Mouse (Mus musculus): Measurements from ENCODE around the gene Rps18.

GRCm38 (mm10) chr17:33943454-33943853, 12.3 kb downstream of the Rps18 start:
- no peak for TF ChIP-seq MAX (IDR thresholded peaks at IDR 0.05)
- TF ChIP-seq CTCF (IDR thresholded peaks at IDR 0.05; ENCODE audit: control insufficient read depth, insufficient read depth, insufficient read length): no peak
- TF ChIP-seq CEBPB (IDR thresholded peaks at IDR 0.05; ENCODE audit: low read depth): no peak
- no peak for TF ChIP-seq FOSL1 (IDR thresholded peaks at IDR 0.05; ENCODE audit: insufficient read depth, low read length, poor library complexity, severe bottlenecking)
- no peak for TF ChIP-seq MYOD1 (IDR thresholded peaks at IDR 0.05; ENCODE audit: control insufficient read depth, insufficient read length, low read depth)

Data from C2C12 (cell line).